Mouse (Mus musculus) inflammation-experienced regulatory T-cells, adult 16 weeks (primary cell): ENCODE measurements around the gene Zfp719. TPM values are rescaled to one million over a fixed set of nuclear protein-coding genes. Genes with fewer than 3 reads are reported as not detected.

Source experiments
- polyA plus RNA-seq: library from polyadenylated mRNA; unstranded; fragments of 100-300 nt; shearing (Covaris generic); gene quantifications from one replicate; pipeline ENCODE4 v1.2.1, GENCODE M21; 2017

Zfp719 gene
- 15.6 TPM for polyA plus RNA-seq

GRCm38 (mm10) chr7:43579440-43580171 is at the start of gene Zfp719:
Gene Zfp719 (plus strand): TSS chr7:43579610.

DNA sequence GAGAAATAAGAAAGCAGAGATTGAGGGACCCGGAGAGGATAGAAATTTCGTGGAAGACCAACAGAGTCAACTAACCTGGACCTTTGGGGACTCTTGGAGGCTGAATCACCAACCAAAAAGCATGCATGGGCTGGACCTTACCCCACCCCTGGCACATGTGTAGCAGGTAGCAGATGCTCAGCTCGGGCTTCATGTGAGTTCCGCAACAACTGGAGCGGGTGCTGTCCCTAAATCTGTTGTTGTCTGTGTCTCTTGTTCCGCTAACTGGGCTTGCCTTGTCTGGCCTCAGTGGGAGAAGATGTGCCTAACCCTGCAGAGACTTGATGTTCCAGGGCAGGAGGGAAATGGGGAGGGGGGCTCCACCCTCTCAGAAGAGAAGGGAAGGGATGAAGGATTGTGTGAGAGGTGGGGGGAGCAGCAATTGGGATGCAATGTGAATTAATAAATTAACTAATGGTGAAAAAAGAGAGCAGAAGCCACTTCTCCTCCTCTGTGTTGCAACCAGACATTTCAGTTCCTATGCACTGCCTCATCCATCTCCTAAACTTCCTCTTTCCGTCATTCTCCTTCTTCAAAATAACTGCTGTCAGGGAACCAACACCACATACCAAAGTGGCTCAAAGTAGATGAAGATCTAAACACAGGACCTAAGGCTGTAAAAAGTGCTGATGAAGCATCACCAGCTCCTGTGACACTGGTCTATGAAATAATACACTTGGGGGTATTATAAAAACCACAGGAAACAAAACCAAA is 35.0 kb upstream of the Zfp719 start, which contains the start of gene Cd33:
Gene Cd33, minus strand, starts transcription at position 204 of the 753 bp plus-strand sequence.

GRCm38 (mm10) chr7:43562006-43562633 is 17.3 kb upstream of the Zfp719 start, which contains the start of gene Zfp658:
Gene Zfp658 (plus strand): TSS chr7:43562256.

DNA sequence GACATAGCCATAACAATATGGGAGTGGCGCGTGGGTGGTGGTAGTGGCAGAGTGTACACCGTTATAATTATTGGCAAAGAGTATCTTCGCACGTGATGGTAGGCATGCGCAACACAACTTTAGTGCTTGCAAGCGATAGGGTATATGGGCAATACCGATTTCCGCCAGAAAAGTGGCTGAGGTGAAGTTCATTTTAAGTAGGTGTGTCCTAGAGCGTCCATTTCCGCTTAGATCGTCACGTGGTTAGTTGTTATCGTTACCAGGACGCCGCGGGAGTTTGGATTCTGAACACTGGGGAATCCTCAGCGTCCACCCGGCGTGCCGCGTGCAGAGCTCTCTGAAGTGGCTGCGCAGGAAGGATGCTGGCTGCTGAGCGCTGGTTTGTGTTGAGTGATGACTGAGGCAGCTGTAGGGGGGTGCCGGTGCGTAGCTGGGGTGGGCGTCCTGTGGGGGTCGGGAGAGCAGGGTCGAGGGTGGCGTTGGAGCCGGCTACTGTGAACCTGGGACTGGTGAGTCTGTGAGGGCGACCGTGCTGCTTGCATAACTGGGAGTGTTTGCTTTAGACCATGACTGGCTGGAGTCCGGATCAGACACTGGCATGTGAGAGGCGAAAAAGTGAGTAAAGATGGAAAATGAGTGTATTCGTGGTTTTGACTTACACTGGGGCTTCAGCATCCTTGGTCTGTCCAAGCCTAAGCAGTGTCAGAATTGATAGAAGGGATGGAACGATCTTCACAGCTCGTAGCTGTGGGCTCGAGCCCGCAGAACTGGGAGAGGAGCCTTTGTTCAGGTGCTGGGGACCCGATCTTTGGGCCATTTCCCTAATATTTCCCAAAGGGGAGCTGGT is 27.7 kb downstream of the Zfp719 start, which contains the start of gene Zfp819:
Gene Zfp819, plus strand, starts transcription at position 274 of the 847 bp plus-strand sequence.

GRCm38 (mm10) chr7:43634500-43634899 is 55.1 kb downstream of the Zfp719 start, which contains the start of gene Ceacam18:
Gene Ceacam18 (plus strand): TSS chr7:43634707.

Other genes with a start within 250 kb of the Zfp719 start
- not detected for gene Siglecf, start 228.3 kb upstream of the Zfp719 start, polyA plus RNA-seq
- 1.4 TPM for gene Siglecg, start 171.4 kb upstream of the Zfp719 start, polyA plus RNA-seq
- gene Lim2, start 151.9 kb upstream of the Zfp719 start, polyA plus RNA-seq: not detected
- gene Nkg7, start 142.5 kb upstream of the Zfp719 start, polyA plus RNA-seq: 124 TPM
- gene Cldnd2, start 138.8 kb upstream of the Zfp719 start, polyA plus RNA-seq: 0.45 TPM
- 154 TPM for gene Etfb, start 135.5 kb upstream of the Zfp719 start, polyA plus RNA-seq
- gene Gm45233, start 135.5 kb upstream of the Zfp719 start, polyA plus RNA-seq: not detected
- 8.1 TPM for gene Vsig10l, start 116.5 kb upstream of the Zfp719 start, polyA plus RNA-seq
- 0.29 TPM for gene Iglon5, start 89.5 kb upstream of the Zfp719 start, polyA plus RNA-seq
- gene 4931406B18Rik, start 73.7 kb upstream of the Zfp719 start, polyA plus RNA-seq: not detected
- gene Cd33, start 35.2 kb upstream of the Zfp719 start, polyA plus RNA-seq: 0.27 TPM
- 6.2 TPM for gene Zfp658, start 17.4 kb upstream of the Zfp719 start, polyA plus RNA-seq
- not detected for gene Zfp819, start 27.6 kb downstream of the Zfp719 start, polyA plus RNA-seq
- not detected for gene Ceacam18, start 55.1 kb downstream of the Zfp719 start, polyA plus RNA-seq
- 1.8 TPM for gene Siglece, start 80.6 kb downstream of the Zfp719 start, polyA plus RNA-seq
- gene Ctu1, start 92.4 kb downstream of the Zfp719 start, polyA plus RNA-seq: 5.2 TPM
- not detected for gene Klk14, start 110.8 kb downstream of the Zfp719 start, polyA plus RNA-seq
- not detected for gene Klk13, start 133.0 kb downstream of the Zfp719 start, polyA plus RNA-seq
- gene Klk12, start 189.3 kb downstream of the Zfp719 start, polyA plus RNA-seq: not detected
- gene Klk11, start 195.0 kb downstream of the Zfp719 start, polyA plus RNA-seq: not detected
- 0.21 TPM for gene Klk10, start 201.4 kb downstream of the Zfp719 start, polyA plus RNA-seq
- 0.99 TPM for gene Klk9, start 212.3 kb downstream of the Zfp719 start, polyA plus RNA-seq
- 109 TPM for gene Klk8, start 218.0 kb downstream of the Zfp719 start, polyA plus RNA-seq
- not detected for gene Klk7, start 231.7 kb downstream of the Zfp719 start, polyA plus RNA-seq
- gene Klk6, start 244.9 kb downstream of the Zfp719 start, polyA plus RNA-seq: not detected